Mouse (Mus musculus) liver, postnatal 0 days (tissue): Measurements from ENCODE around the gene Plch1.

Experiments used
- CTCF ChIP-seq: sonication (generic); IDR thresholded peaks from 2 replicates; pipeline ENCODE4 v1.5.1; 2016; ENCODE audit warnings: antibody characterized with exemption, low read depth
- EP300 ChIP-seq: IDR thresholded peaks from 2 replicates; pipeline ENCODE4 v1.6.1; 2016; ENCODE audit warnings: antibody characterized with exemption, low read depth, mild to moderate bottlenecking

- TF ChIP-seq CTCF (no peak), EP300 (no peak)
These were observed 6.0 kb upstream of the Plch1 start for GRCm38 (mm10) chr3:63905241-63905640.
